Mouse (Mus musculus): ENCODE results near the gene Nceh1. TPM values are rescaled to one million over a fixed set of nuclear protein-coding genes. Genes with fewer than 3 reads are reported as not detected.

Nceh1 gene
- polyA plus RNA-seq (2014; fragmentation: Illumina TruSeq; extraction: RNeasy Lipid Tissue Mini Kit (QIAGEN cat#74804); ENCODE audit: low read depth, low replicate concordance), result 5.6 TPM

DNA sequence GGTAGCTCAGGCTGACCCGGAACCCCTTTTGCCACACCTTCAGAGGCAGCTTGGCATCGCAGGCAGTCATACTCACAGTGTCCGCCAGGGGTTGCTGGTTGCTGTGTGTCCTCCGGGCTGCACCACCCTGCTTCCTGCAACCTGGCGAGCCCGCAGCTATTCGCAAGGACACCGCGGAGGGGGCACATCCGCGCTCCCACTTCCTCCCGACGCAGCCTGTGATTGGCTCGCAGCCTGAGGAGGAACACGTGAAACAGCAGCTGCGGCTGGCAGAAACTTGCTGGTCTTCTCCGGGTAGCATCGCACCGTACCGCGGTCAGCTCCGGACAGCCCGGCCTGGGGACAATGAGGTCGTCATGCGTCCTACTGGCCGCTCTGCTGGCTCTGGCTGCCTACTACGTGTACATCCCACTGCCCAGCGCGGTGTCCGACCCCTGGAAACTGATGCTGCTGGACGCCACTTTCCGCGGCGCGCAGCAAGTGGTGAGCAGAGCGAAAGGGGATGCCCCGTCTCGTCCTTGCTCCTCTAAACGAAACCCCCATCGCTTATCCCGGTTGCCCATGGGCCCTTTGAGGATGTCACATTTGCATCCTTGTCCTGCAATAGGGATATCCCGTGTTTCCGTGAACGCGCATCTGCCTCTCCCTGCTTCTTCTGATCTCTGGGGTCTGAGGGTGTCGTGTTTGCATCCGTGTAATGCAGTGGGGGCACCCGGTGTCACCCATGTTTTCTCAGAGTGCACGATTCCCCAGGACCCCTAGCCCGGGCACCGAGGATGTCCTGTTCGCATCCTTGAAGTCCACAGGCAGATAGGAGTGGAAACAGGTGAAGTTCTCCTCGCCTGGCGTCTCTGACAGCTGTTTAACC, at the start of gene Nceh1:
Nceh1 (plus strand) TSS at position 233 of the 868 bp plus-strand sequence.

DNA sequence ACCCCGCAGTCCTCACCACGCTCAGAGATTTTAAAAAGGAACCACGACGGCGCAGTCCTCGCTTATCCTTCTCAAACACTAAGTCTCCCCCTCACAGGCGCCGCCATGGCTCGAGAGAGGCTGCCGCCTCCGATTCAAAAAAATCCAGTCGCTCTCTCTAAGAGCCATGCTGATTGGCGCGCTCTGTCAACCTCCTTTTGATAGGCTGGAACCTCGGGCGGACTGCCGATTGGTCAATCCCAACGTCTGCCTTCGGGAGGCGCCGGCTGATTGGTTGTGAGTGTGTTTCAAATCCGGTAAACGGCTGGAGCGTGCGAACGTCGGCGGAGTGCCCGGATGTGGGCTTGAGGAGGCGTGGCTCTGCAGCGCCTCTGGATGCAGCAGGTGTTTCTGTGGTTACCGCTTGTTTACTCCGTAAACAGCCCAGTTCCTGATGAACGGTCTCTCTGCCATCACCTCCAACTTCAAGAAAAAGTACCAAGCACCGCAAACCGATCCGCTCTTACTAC, 29.0 kb upstream of the Nceh1 start, which contains the start of gene Ect2:
Ect2 (minus strand) TSS at position 178 of the 509 bp plus-strand sequence.

DNA sequence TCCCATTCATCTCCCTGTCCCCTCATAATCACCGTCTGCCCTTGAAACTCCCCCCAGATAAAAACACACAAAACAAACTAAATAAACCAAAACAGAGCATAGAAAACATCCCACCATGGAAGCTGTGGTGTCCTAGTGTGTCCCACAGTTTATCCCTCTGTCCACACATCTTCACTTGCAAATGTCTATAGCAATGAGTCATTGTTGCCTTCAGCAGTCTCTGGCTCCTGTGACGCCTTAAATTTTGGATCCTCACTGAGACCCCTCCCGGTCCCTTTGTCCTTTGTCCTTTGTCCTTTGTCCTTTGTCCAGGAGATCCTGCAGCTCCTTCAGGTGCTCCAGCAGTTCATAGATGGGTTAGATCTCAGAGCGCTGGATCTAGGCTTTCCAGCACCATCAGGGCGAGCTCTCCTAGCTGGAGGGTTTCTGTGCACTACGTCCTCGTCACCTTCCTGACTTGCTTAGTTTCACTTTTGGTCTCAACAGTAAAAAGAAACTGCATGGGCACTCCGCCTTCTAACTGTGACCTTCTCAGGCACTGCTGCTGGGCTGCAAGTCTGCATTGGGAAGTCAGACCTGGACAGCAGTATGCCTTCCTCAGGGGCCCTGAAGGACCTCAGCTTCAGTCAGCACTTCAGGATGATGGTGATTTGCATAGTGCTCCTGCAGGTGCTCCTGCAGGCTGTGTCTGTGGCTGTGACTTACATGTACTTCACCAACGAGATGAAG, 134.0 kb downstream of the Nceh1 start, which contains the start of gene Tnfsf10:
Tnfsf10 (plus strand) TSS at position 470 of the 729 bp plus-strand sequence.

Other genes starting within 250 kb of the Nceh1 start
- gene Ect2, start 29.1 kb upstream of the Nceh1 start, polyA plus RNA-seq (2014; fragmentation: Illumina TruSeq; extraction: RNeasy Lipid Tissue Mini Kit (QIAGEN cat#74804); ENCODE audit: low read depth, low replicate concordance), result 1.7 TPM
- gene Tnfsf10, start 134.1 kb downstream of the Nceh1 start, polyA plus RNA-seq (2014; fragmentation: Illumina TruSeq; extraction: RNeasy Lipid Tissue Mini Kit (QIAGEN cat#74804); ENCODE audit: low read depth, low replicate concordance), result 5.0 TPM
- not detected for gene Ghsr, start 188.4 kb downstream of the Nceh1 start, polyA plus RNA-seq (2014; fragmentation: Illumina TruSeq; extraction: RNeasy Lipid Tissue Mini Kit (QIAGEN cat#74804); ENCODE audit: low read depth, low replicate concordance)

Data from adipose tissue, adult 10 weeks (tissue).